Mouse (Mus musculus): ENCODE measurements at regions not wholly inside any gene's neighbourhood (a gene's known extent, or its start where the extent isn't known, plus 50 kb on each side); places are given as distances from the start of the nearest gene placed in this dataset.

DNA sequence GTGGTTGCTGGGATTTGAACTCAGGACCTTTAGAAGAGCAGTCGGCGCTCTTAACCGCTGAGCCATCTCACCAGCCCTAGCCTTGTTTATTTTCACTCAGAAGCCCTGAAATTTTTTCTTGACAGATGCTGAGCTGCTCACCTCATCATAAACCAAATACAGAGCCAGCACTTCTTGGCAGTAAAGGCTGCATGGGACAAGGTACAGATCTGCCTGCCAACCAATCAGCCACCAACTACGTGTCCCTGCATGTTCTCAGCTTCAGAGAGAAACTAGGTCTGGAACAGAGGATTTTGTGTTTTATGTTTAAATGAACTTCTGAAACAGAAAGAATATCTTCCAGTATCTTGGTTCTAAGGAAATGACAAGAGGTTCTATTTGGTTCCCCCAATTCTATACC lies 365.3 kb downstream of the 9430069I07Rik start:
- TF ChIP-seq CTCF (IDR thresholded peaks at IDR 0.05; ENCODE audit: control insufficient read depth, insufficient read depth, insufficient replicate concordance, low read depth, low read length) (no peak), POLR2A (IDR thresholded peaks at IDR 0.05; ENCODE audit: control insufficient read depth, low read depth, low read length) (no peak)

All from testis, adult 2 months (tissue).